Mouse (Mus musculus) midbrain, embryonic 16.5 days (tissue): ENCODE results near the gene Syt12. TPM values are rescaled to one million over a fixed set of nuclear protein-coding genes. Genes with fewer than 3 reads are reported as not detected.

Experiments used
- polyA plus RNA-seq: library from polyadenylated mRNA; unstranded; fragments of >200 nt; fragmentation: Nextera tagmentation; extraction: Ambion mirVana; gene quantifications from 2 replicates; pipeline ENCODE4 v1.2.1, GENCODE M21; 2015

The Syt12 gene
- polyA plus RNA-seq, 1 experiment from 2014 or later = 5.2 TPM

Other genes with a start within 250 kb of the Syt12 start
- gene Pold4, start 245.5 kb downstream of the Syt12 start, polyA plus RNA-seq = 18.5 and 19.2 TPM in 2 replicates
- 14.7 and 19.6 TPM in 2 replicates for gene Ssh3, start 208.3 kb downstream of the Syt12 start, polyA plus RNA-seq
- 55.6 and 65.7 TPM in 2 replicates for gene Ankrd13d, start 194.3 kb downstream of the Syt12 start, polyA plus RNA-seq
- 24.8 and 26.8 TPM in 2 replicates for gene Grk2, start 171.2 kb downstream of the Syt12 start, polyA plus RNA-seq
- 32.1 and 33.8 TPM in 2 replicates for gene Kdm2a, start 79.2 kb downstream of the Syt12 start, polyA plus RNA-seq
- gene Rhod, start 38.0 kb downstream of the Syt12 start, polyA plus RNA-seq = 3.8 and 3.9 TPM in 2 replicates
- not detected in 2 replicates for gene 2010003K11Rik, start 21.1 kb upstream of the Syt12 start, polyA plus RNA-seq
- gene Pcx, start 33.0 kb upstream of the Syt12 start, polyA plus RNA-seq = 25.1 and 35.3 TPM in 2 replicates
- gene Lrfn4, start 138.2 kb upstream of the Syt12 start, polyA plus RNA-seq = 10.4 and 11.3 TPM in 2 replicates
- 51.4 and 52.4 TPM in 2 replicates for gene Rce1, start 148.2 kb upstream of the Syt12 start, polyA plus RNA-seq
- gene Gm960, start 221.2 kb upstream of the Syt12 start, polyA plus RNA-seq = 5.4 and 6.6 TPM in 2 replicates
- gene Sptbn2, start 233.7 kb upstream of the Syt12 start, polyA plus RNA-seq = 32.2 and 32.4 TPM in 2 replicates